10 mouse cellular contexts compared by ENCODE assay signal in genomic region chr8:127118373-127118861, GRCm38 (mm10). TPM values are rescaled to one million over a fixed set of nuclear protein-coding genes. Genes with fewer than 3 reads are reported as not detected.
DNase-seq lines count a peak whose midpoint lies in the region; ATAC-seq lines count a peak whose summit lies in the region.
"Had no signal": no experiment of that assay in that cellular context is flagged by ENCODE, and none has a peak within 500 bp of the region (broad histone marks: within the 10 kb centered on the region; RNA-seq: fewer than 3 reads in every experiment).

No protein-coding gene starts in this region.

- no peaks in the 10 kb centered on the region for H3K9me3 ChIP-seq in liver, embryonic 12.5 days (replicated peaks)

- no peak overlapping the region for H3K4me3 ChIP-seq in liver, embryonic 12.5 days

- no peak overlapping the region for H3K9ac ChIP-seq in liver, embryonic 12.5 days
- H3K9ac ChIP-seq: lung, embryonic 14.5 days had no signal

- no peaks in the 10 kb centered on the region for H3K4me1 ChIP-seq in liver, embryonic 12.5 days

- H3K4me2 ChIP-seq in liver, embryonic 12.5 days, result no peak overlapping the region
- H3K4me2 ChIP-seq: lung, embryonic 14.5 days had no signal

- peak; percentile 55 for DNase-seq in adrenal gland, postnatal 10 days
- DNase-seq in adrenal gland, adult 2 months, result no peak
- DNase-seq in left cerebral cortex, postnatal 4 days, result peak; percentile 84
- no peak for DNase-seq in left cerebral cortex, postnatal 25 days (ENCODE audit: low spot score in 2 of 2)
- peak; percentile 41 for DNase-seq in gastrocnemius, postnatal 25 days
- DNase-seq in layer of hippocampus, adult 8-10 months (ENCODE audit: low spot score in 2 of 2), result peak; percentile 41 to 56
- DNase-seq in spleen, postnatal 10 days (ENCODE audit: low spot score in 2 of 2), result no peak
- DNase-seq: lung, embryonic 14.5 days had no signal

- ATAC-seq in liver, embryonic 12.5 days, result no peak

- no peaks in the 10 kb centered on the region for H3K36me3 ChIP-seq in liver, embryonic 12.5 days

- intact Hi-C loops in left cerebral cortex, postnatal 4 days (cut with DNase I), result no loop called here
- intact Hi-C loops in left cerebral cortex, postnatal 25 days (cut with DNase I), result no loop called here

- no peak overlapping the region for H3K27ac ChIP-seq in liver, embryonic 12.5 days
- H3K27ac ChIP-seq: kidney, postnatal 0 days had no signal

- H3K27me3 ChIP-seq in liver, embryonic 12.5 days (replicated peaks), result no peaks in the 10 kb centered on the region

- WGBS in liver, embryonic 12.5 days (ENCODE audit: insufficient replicate concordance), result 73% methylated on average over 11 of the region's 11 CpGs

RNA-seq across cellular contexts. Expression of gene Pard3, which starts 54.7 kb away (rescaled TPM):
- total RNA-seq in adrenal gland, postnatal 10 days (2021), result 10 to 100 TPM; 35.2 to 39.0 TPM
- 10 to 100 TPM; 31.4 to 45.4 TPM for total RNA-seq in adrenal gland, adult 2 months (2021)
- polyA plus RNA-seq in adrenal gland, adult 2 months (2012; rRNA removed), result 39.0 and 56.9 TPM in 2 replicates
- total RNA-seq in left cerebral cortex, postnatal 4 days (2021), result 10 to 100 TPM; 25.5 to 27.0 TPM
- 10 to 100 TPM; 14.4 to 21.6 TPM for total RNA-seq in left cerebral cortex, postnatal 25 days (2021)
- total RNA-seq in gastrocnemius, postnatal 25 days (2021), result 10 to 100 TPM; 24.0 to 30.0 TPM
- 10 to 100 TPM; 22.7 to 28.9 (median 25.4) TPM for total RNA-seq in layer of hippocampus, adult 8-10 months (2022)
- polyA plus RNA-seq in liver, embryonic 12.5 days (2016; fragmentation: Nextera tagmentation; extraction: Ambion mirVana), result 8.5 and 9.7 TPM in 2 replicates

Comparison
In these comparisons a context has a peak if more than half of its experiments do, and no peak if none do; other contexts are left out.
1. DNase-seq: peak in adrenal gland, postnatal 10 days (single experiment), left cerebral cortex, postnatal 4 days (single experiment), gastrocnemius, postnatal 25 days (single experiment) and layer of hippocampus, adult 8-10 months (2 of 2); none in adrenal gland, adult 2 months (single experiment), left cerebral cortex, postnatal 25 days (0 of 2) and spleen, postnatal 10 days (0 of 2).